Mouse (Mus musculus) adrenal gland, adult 10 weeks (tissue): ENCODE results near the gene Ifna14. TPM values are rescaled to one million over a fixed set of nuclear protein-coding genes. Genes with fewer than 3 reads are reported as not detected.

Experiments
- polyA plus RNA-seq: library from polyadenylated mRNA; stranded (reverse); fragments of 350-450 nt; fragmentation: Illumina TruSeq; extraction: RNeasy Lipid Tissue Mini Kit (QIAGEN cat#74804); gene quantifications from one replicate; pipeline ENCODE4 v1.2.3, GENCODE M21; 2014; ENCODE audit warnings: low read depth, low replicate concordance

Gene Ifna14
- not detected for polyA plus RNA-seq

DNA sequence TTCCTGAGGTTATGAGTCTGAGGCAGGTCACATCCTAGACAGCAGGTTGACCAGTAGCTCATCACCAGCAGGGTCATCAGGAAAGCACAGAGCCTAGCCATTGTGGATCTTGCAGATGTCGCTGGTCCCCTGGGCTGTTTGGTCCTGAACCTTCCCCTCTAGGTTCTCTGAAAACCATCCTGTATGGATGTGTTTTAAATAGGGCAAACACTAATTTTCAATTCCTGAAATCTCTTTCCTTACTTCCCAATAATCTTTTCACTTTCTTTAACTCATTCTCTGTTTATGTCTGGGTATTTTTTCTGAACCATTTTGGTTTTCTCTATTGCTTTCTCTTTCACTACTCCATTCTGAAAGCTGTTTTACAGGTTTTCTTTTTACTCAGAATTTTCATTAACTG lies at the start of gene Ifna14:
Ifna14 (minus strand) TSS at position 101 of the 400 bp plus-strand sequence.

DNA sequence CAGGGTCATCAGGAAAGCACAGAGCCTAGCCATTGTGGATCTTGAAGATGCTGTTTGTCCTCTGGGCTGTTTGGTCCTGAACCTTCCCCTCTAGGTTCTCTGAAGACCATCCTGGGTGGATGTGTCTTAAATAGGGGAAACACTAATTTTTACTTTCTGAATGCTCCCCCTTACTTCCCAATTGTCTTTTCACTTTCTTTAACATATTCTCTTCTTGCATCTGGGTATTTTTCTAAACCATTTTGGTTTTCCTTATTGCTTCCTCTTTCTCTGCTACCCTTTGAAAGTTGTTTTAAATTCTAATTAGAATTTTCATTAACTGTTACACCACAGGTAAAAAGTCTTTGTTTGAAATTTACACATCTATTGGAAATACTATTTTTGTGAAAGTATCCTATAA lies 31.7 kb upstream of the Ifna14 start, which contains the start of gene Ifna12:
Ifna12 (minus strand) TSS at position 101 of the 400 bp plus-strand sequence.

DNA sequence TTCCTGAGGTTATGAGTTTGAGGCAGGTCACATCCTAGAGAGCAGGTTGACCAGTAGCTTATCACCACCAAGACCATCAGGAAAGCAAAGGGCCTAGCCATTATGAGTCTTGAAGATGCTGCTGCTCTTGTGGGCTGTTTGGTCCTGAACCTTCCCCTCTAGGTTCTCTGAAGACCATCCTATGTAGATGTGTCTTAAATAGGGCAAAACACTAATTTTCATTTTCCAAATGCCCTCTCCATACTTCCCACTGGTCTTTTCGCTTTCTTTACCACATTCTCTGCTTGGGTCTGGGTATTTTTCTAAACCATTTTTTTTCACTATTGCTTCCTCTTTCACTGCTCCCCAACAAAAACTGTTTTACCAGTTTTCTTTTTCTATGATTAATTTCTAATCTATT lies 20.7 kb upstream of the Ifna14 start, which contains the start of gene Ifna9:
Ifna9 (minus strand) TSS at position 101 of the 400 bp plus-strand sequence.

DNA sequence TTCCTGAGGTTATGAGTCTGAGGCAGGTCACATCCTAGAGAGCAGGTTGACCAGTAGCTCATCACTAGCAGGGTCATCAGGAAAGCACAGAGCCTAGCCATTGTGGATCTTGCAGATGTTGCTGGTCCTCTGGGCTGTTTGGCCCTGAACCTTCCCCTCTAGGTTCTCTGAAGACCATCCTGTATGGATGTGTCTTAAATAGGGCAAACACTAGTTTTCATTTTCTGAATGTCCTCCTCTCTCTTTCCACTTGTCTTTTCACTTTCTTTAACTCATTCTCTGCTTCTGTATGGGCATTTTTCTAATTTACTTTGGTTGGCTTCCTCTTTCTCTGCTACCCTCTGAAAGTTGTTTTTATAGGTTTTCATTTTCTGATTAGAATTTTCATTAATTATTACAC lies 13.5 kb downstream of the Ifna14 start, which contains the start of gene Ifna15:
Ifna15 (minus strand) TSS at position 101 of the 400 bp plus-strand sequence.

DNA sequence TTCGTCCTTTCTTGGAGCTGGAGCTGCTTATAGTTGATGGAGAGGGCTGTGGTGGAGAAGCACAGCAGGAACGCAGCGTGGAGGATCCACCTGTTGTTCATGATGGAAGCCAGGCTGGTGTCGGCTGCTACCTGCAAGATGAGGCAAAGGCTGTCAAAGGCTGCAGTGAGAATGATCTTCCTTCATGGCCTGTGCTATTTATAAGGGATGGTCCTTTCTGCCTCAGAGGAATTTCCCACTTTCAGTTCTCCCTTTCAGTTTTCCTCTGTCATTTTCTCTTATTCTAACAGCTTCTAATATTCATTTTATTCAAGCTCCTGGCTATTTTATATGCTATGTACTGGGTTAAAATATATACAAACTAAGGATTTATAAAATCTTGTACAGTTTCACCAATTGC lies 48.9 kb downstream of the Ifna14 start, which contains the start of gene Ifnb1:
Ifnb1 (minus strand) TSS at position 101 of the 400 bp plus-strand sequence.

Other genes with a start within 250 kb of the Ifna14 start
- 15.3 TPM for gene Hacd4, start 132.9 kb downstream of the Ifna14 start, polyA plus RNA-seq
- gene Ifnb1, start 49.0 kb downstream of the Ifna14 start, polyA plus RNA-seq, result not detected
- gene Ifna15, start 13.6 kb downstream of the Ifna14 start, polyA plus RNA-seq, result not detected
- not detected for gene Ifna9, start 20.6 kb upstream of the Ifna14 start, polyA plus RNA-seq
- gene Ifna12, start 31.6 kb upstream of the Ifna14 start, polyA plus RNA-seq, result not detected
- gene C87499, start 62.6 kb upstream of the Ifna14 start, polyA plus RNA-seq, result not detected
- not detected for gene Ifna13, start 72.7 kb upstream of the Ifna14 start, polyA plus RNA-seq
- gene Ifna16, start 105.1 kb upstream of the Ifna14 start, polyA plus RNA-seq, result not detected
- not detected for gene Ifna2, start 112.1 kb upstream of the Ifna14 start, polyA plus RNA-seq
- gene Ifnab, start 119.6 kb upstream of the Ifna14 start, polyA plus RNA-seq, result not detected
- not detected for gene Gm26566, start 150.0 kb upstream of the Ifna14 start, polyA plus RNA-seq
- gene Klhl9, start 150.7 kb upstream of the Ifna14 start, polyA plus RNA-seq, result 192 TPM
- not detected for gene Gm13271, start 183.1 kb upstream of the Ifna14 start, polyA plus RNA-seq
- not detected for gene Gm13283, start 188.3 kb upstream of the Ifna14 start, polyA plus RNA-seq
- gene Gm13290, start 202.0 kb upstream of the Ifna14 start, polyA plus RNA-seq, result not detected
- not detected for gene Gm13289, start 205.1 kb upstream of the Ifna14 start, polyA plus RNA-seq
- gene Gm13272, start 208.1 kb upstream of the Ifna14 start, polyA plus RNA-seq, result not detected
- not detected for gene Ifnz, start 210.3 kb upstream of the Ifna14 start, polyA plus RNA-seq
- gene Gm13276, start 213.9 kb upstream of the Ifna14 start, polyA plus RNA-seq, result not detected
- gene Gm13277, start 216.8 kb upstream of the Ifna14 start, polyA plus RNA-seq, result not detected
- not detected for gene Gm13278, start 219.8 kb upstream of the Ifna14 start, polyA plus RNA-seq
- gene Gm13275, start 222.7 kb upstream of the Ifna14 start, polyA plus RNA-seq, result not detected
- not detected for gene Gm13279, start 225.6 kb upstream of the Ifna14 start, polyA plus RNA-seq
- gene Gm13285, start 227.9 kb upstream of the Ifna14 start, polyA plus RNA-seq, result not detected
- not detected for gene Gm13287, start 231.5 kb upstream of the Ifna14 start, polyA plus RNA-seq
- gene Gm13288, start 233.7 kb upstream of the Ifna14 start, polyA plus RNA-seq, result not detected
- gene Ifna7, start 244.4 kb upstream of the Ifna14 start, polyA plus RNA-seq, result not detected
- not detected for gene Ifna11, start 248.2 kb upstream of the Ifna14 start, polyA plus RNA-seq